Mouse (Mus musculus): ENCODE data around the gene Gja4. TPM values are rescaled to one million over a fixed set of nuclear protein-coding genes. Genes with fewer than 3 reads are reported as not detected.
A peak's percentile ranks its signal among the peaks of the same experiment; 100 is the strongest.

The Gja4 gene
- polyA plus RNA-seq, 1 experiment, result not detected

DNA sequence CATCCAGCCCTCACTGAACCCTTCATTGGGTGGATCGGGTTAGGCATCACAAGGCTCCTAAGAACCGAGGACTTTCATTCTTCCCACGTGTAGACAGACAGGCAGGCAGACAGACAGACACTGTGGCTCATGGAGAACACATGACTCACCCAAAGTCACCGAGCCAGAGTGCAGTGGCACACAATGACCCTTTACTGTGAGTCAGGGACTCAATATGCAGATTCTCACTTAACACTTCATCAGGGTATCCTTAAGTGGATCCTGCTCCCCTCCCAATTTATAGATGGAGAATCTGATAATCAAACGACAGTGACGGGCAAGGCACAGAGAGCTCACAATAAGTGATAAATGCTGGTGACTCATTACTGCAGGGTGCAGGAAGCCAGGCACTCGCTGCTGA lies 13.4 kb upstream of the Gja4 start:
- peaks cover 18% of the 10 kb centered on the region for H3K4me1 ChIP-seq (ENCODE audit: control insufficient read depth, insufficient read depth, low read length)
- no peak overlapping the region for H3K4me3 ChIP-seq (ENCODE audit: insufficient read depth, low read length)
- peak overlapping the region; percentile 66 for H3K27ac ChIP-seq (ENCODE audit: insufficient read depth, low read length)
- no peak for TF ChIP-seq CTCF (IDR thresholded peaks at IDR 0.05; ENCODE audit: borderline replicate concordance, insufficient read depth, low read length)
- no peak for TF ChIP-seq POLR2A (IDR thresholded peaks at IDR 0.05; ENCODE audit: low read depth, low read length)

DNA sequence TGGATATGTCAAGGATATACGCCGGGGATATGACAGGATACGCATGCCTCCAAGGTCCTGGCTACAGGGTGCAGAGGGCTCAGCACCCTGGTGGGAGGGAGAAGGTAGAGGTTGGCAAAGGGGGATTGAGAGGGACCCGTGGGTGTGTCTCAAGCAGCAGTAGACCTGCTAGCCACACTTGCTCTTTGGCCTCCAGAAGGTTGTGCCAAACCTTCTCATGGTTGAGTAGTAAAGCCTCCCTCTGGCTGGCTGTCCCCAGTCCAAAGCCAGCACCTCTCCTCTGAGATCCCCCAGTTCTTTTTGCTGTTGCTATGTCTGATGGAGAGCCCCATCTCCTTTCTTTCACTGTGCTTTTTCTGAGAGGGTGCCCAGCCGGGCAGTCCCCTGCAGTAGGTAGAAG lies 11.4 kb upstream of the Gja4 start:
- Histone ChIP-seq H3K4me1 (ENCODE audit: control insufficient read depth, insufficient read depth, low read length) (peaks cover 14% of the 10 kb centered on the region), H3K4me3 (ENCODE audit: insufficient read depth, low read length) (no peak overlapping the region), H3K27ac (ENCODE audit: insufficient read depth, low read length) (no peak overlapping the region)
- no peak for TF ChIP-seq POLR2A (IDR thresholded peaks at IDR 0.05; ENCODE audit: low read depth, low read length)
- TF ChIP-seq CTCF (IDR thresholded peaks at IDR 0.05; ENCODE audit: borderline replicate concordance, insufficient read depth, low read length), result no peak

DNA sequence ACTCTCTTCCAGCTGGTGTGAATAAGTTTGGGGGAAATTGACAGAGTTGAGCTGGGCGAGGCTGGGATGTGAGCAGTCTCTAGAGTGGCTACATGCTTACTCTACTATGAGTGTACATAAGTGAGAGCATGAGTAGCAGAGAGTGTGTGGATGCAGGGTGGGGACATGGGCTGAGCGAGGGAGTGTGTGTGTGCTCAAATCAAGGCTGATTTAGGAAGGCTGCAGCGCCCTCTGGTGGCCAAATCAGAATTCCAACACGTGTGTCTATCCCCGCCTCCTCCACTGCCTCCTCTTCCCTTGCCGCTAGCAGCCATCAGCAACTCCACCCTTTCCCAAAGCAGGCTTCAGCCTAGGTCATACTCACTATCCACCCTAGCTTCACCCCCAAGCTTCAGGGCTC lies 10.9 kb upstream of the Gja4 start:
- TF ChIP-seq POLR2A (IDR thresholded peaks at IDR 0.05; ENCODE audit: low read depth, low read length), result no peak
- peak; percentile 81 for TF ChIP-seq CTCF (IDR thresholded peaks at IDR 0.05; ENCODE audit: borderline replicate concordance, insufficient read depth, low read length)

DNA sequence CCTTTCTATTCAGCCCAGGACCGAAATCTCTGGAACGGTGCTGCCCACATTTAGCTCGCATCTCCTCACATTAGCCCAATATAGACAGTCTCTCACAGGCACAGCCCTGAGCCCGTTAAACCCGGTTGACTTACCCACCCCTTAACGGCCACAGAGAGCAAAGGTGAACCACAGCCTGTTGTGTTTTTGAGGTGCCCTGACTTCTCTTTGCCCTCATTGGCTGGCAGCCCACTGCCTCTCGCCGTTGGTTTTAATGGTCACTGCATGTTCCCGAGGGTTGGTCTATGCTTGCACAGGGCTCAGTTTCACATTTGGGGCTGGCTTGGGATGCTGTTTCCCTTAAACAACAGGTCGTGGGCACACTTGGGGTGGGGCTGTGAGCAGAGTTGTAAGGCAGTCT lies 10.5 kb upstream of the Gja4 start:
- Histone ChIP-seq H3K27ac (ENCODE audit: insufficient read depth, low read length) (no peak overlapping the region), H3K4me3 (ENCODE audit: insufficient read depth, low read length) (no peak overlapping the region), H3K4me1 (ENCODE audit: control insufficient read depth, insufficient read depth, low read length) (peaks cover 14% of the 10 kb centered on the region)
- TF ChIP-seq CTCF (IDR thresholded peaks at IDR 0.05; ENCODE audit: borderline replicate concordance, insufficient read depth, low read length) (no peak), POLR2A (IDR thresholded peaks at IDR 0.05; ENCODE audit: low read depth, low read length) (no peak)

More for the DNA sequence above, 10.9 kb upstream of the Gja4 start:
- Histone ChIP-seq H3K4me1 (ENCODE audit: control insufficient read depth, insufficient read depth, low read length) (peaks cover 14% of the 10 kb centered on the region), H3K4me3 (ENCODE audit: insufficient read depth, low read length) (no peak overlapping the region), H3K27ac (ENCODE audit: insufficient read depth, low read length) (no peak overlapping the region)

DNA sequence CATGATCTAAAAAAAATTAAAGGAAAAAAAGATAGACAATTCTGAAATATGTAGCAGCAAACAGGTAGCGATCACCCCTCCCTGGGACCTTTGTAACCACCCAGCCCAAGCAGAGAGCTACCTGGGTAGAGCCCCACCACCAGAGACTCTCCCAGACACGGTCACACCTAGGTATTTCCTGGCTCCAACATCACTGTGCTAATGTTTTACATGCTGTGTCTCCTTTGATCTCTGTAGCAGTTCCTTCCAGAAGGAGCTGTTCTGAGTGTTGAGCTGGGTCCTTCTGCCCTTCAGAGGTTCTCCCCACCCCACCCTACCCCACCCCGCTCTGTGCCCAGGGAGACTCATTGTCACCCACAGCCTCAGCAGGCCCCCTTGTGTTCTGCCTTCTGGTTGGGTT lies 9.8 kb upstream of the Gja4 start:
- no peak overlapping the region for H3K4me3 ChIP-seq (ENCODE audit: insufficient read depth, low read length)
- H3K27ac ChIP-seq (ENCODE audit: insufficient read depth, low read length), result no peak overlapping the region
- TF ChIP-seq CTCF (IDR thresholded peaks at IDR 0.05; ENCODE audit: borderline replicate concordance, insufficient read depth, low read length) (no peak), POLR2A (IDR thresholded peaks at IDR 0.05; ENCODE audit: low read depth, low read length) (no peak)
- peaks cover 12% of the 10 kb centered on the region for H3K4me1 ChIP-seq (ENCODE audit: control insufficient read depth, insufficient read depth, low read length)

DNA sequence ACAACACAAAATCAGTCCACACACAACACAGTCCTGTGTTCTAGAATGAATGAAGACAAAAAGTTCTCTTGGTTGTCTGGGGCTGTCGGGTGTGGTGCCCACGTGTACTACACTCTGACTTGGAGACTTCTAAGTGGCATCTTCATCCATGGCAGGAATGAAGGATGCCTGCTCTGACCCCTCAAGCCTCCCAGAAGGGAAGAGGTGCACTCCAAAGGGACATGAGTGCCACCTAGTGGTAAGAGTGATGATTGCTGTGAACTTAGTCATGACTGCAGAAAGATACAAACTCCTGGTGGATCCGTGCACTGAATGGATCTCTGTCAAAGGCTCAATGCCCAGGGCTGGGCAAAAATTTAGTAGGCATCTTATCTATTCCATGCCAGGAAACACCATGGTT lies 5.8 kb upstream of the Gja4 start:
- TF ChIP-seq CTCF (IDR thresholded peaks at IDR 0.05; ENCODE audit: borderline replicate concordance, insufficient read depth, low read length) (peak; percentile 59; the same call in 1 of the 2 replicates), POLR2A (IDR thresholded peaks at IDR 0.05; ENCODE audit: low read depth, low read length) (no peak)
- Histone ChIP-seq H3K4me3 (ENCODE audit: insufficient read depth, low read length) (no peak overlapping the region), H3K4me1 (ENCODE audit: control insufficient read depth, insufficient read depth, low read length) (no peaks in the 10 kb centered on the region), H3K27ac (ENCODE audit: insufficient read depth, low read length) (no peak overlapping the region)

DNA sequence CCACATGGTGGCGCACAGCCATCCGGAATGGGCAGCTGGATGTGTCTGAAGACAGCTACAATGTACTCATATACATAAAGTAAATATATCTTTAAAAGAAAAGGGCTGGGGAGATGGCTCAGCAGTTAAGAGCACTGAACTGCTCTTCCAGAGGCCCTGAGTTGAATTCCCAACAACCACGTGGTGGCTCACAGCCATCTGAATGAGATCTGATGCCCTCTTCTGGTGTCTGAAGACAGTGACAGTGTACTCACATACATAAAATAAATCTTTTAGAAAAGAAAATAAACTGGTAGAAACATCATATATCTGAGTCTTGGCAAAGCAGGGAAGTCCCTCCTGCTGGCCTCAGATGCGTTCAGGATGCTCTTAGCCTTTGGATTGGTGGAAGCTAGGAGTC lies 3.3 kb upstream of the Gja4 start:
- H3K4me1 ChIP-seq (ENCODE audit: control insufficient read depth, insufficient read depth, low read length), result no peaks in the 10 kb centered on the region
- H3K27ac ChIP-seq (ENCODE audit: insufficient read depth, low read length), result no peak overlapping the region
- no peak for TF ChIP-seq POLR2A (IDR thresholded peaks at IDR 0.05; ENCODE audit: low read depth, low read length)
- TF ChIP-seq CTCF (IDR thresholded peaks at IDR 0.05; ENCODE audit: borderline replicate concordance, insufficient read depth, low read length), result no peak
- H3K4me3 ChIP-seq (ENCODE audit: insufficient read depth, low read length), result no peak overlapping the region

DNA sequence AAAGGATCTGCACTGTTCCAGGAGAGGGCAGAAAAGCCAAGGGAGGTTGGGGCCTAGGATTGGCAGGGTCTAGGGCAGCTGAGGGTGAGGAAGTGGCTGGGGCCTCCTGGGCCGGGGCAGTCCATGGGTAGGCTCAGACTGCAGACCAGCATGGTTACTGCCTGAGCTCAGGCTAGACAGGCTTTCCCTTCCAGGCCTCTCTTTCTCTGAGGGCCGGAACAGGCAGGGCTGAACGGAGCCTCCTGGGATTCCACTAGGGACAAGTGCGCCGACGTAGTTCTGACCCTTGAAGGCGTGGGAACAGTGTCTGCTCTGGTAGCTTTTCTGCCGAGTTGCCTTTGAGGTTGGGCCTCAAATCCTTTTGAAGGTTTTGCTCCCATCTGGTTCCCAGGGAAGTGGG lies 1.9 kb upstream of the Gja4 start:
- Histone ChIP-seq H3K4me1 (ENCODE audit: control insufficient read depth, insufficient read depth, low read length) (no peaks in the 10 kb centered on the region), H3K4me3 (ENCODE audit: insufficient read depth, low read length) (no peak overlapping the region), H3K27ac (ENCODE audit: insufficient read depth, low read length) (no peak overlapping the region)
- no peak for TF ChIP-seq POLR2A (IDR thresholded peaks at IDR 0.05; ENCODE audit: low read depth, low read length)

DNA sequence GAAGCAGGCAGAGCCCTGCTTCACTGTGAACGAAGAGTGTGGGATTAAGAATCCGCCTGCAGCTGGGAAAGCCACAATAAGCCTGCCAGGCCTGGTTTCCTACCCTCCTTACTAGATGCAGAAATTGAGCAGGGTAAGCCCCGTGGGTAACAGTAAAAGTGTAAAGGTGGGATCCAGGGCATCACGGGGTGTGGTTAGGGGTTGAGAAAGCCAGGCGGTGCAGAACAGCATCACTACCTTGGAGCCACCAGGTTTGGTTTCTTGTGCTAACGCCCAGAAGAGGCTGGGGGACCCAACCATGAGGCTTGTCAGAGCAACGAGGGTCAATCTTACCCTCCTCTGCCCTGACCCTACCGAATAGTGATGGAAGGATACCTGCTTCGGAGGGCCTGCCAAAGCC lies 746 bp upstream of the Gja4 start:
- H3K27ac ChIP-seq (ENCODE audit: insufficient read depth, low read length), result no peak overlapping the region
- no peak overlapping the region for H3K4me3 ChIP-seq (ENCODE audit: insufficient read depth, low read length)
- no peak for TF ChIP-seq POLR2A (IDR thresholded peaks at IDR 0.05; ENCODE audit: low read depth, low read length)
- TF ChIP-seq CTCF (IDR thresholded peaks at IDR 0.05; ENCODE audit: borderline replicate concordance, insufficient read depth, low read length), result no peak
- no peaks in the 10 kb centered on the region for H3K4me1 ChIP-seq (ENCODE audit: control insufficient read depth, insufficient read depth, low read length)

DNA sequence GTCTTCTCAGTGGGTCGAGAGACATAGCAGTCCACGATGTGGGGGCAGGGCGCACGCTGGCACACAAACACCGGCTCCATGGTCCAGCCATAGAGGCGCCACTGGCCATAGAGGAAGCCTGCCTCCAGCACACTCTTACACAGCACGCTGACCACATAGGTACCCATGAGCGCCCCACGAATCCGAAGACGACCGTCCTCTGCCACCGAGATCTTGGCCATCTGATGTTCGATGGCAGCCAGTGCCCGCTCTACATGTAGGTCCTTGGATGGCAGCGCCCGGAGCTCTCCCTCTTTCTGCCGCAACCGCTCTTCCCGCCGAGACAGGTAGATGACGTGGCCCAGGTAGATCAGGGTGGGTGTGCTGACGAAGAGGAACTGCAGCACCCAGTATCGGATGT lies 1.5 kb downstream of the Gja4 start:
- H3K4me1 ChIP-seq (ENCODE audit: control insufficient read depth, insufficient read depth, low read length), result no peaks in the 10 kb centered on the region
- TF ChIP-seq POLR2A (IDR thresholded peaks at IDR 0.05; ENCODE audit: low read depth, low read length) (no peak), CTCF (IDR thresholded peaks at IDR 0.05; ENCODE audit: borderline replicate concordance, insufficient read depth, low read length) (no peak)
- H3K4me3 ChIP-seq (ENCODE audit: insufficient read depth, low read length), result no peak overlapping the region
- no peak overlapping the region for H3K27ac ChIP-seq (ENCODE audit: insufficient read depth, low read length)

DNA sequence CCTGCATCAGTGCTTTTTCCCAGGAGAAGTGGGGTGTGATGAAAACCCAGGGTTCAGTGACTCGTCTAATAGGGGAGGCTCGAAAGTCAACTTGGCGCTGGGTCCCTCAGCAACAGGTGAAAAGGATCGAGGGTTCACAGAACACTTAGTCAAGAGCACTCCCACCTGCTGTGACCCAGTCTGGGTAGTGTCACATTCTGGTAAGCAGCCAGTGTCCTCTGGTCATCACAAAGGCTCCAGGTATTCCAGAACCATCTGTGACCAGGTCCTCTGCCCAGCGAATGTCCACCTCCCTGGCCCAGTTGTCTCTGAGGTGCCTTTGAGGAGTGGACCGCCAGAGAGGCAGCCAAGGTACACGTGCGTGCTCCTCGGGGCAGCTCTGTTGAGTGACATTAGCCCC lies 2.3 kb downstream of the Gja4 start:
- H3K4me3 ChIP-seq (ENCODE audit: insufficient read depth, low read length), result no peak overlapping the region

More for the DNA sequence above, 2.3 kb downstream of the Gja4 start:
- Histone ChIP-seq H3K27ac (ENCODE audit: insufficient read depth, low read length) (no peak overlapping the region), H3K4me1 (ENCODE audit: control insufficient read depth, insufficient read depth, low read length) (no peaks in the 10 kb centered on the region)
- TF ChIP-seq POLR2A (IDR thresholded peaks at IDR 0.05; ENCODE audit: low read depth, low read length) (no peak), CTCF (IDR thresholded peaks at IDR 0.05; ENCODE audit: borderline replicate concordance, insufficient read depth, low read length) (no peak)

Measured in embryonic fibroblast, embryonic 13.5 days (primary cell).